Mouse (Mus musculus) stomach, embryonic 14.5 days (tissue): Measurements from ENCODE around the gene Prkacb. TPM values are rescaled to one million over a fixed set of nuclear protein-coding genes. Genes with fewer than 3 reads are reported as not detected.
"Not testable (repeated sequence)": the region's sequence is repeated elsewhere in the genome, so short reads cannot be mapped to it uniquely, and the experiment has no call there.

Experiments used
- ATAC-seq: fragments of 200-750 bp; cut with Nextera tagmentation; 2 replicates; pipeline ENCODE4 v1.8.0; 2017; ENCODE audit warnings: low read depth, moderate TSS enrichment; ENCODE audit not compliant: insufficient number of reproducible peaks, insufficient read depth, low FRiP score
- H3K27ac ChIP-seq: fragments of 300-500 bp; sonication (generic); 2 replicates; pipeline ENCODE4 v1.5.1; 2014; ENCODE audit warnings: mild to moderate bottlenecking, low read length, moderate library complexity, mixed read lengths
- H3K27me3 ChIP-seq: fragments of 300-500 bp; sonication (generic); 2 replicates; pipeline ENCODE4 v1.6.1; 2014; ENCODE audit warnings: low read length, control low read depth, mixed read lengths; ENCODE audit not compliant: control insufficient read depth, insufficient read depth
- H3K36me3 ChIP-seq: fragments of 300-500 bp; sonication (generic); 2 replicates; pipeline ENCODE4 v1.6.1; 2014; ENCODE audit warnings: mild to moderate bottlenecking, control low read depth, low read length, moderate library complexity, mixed read lengths; ENCODE audit not compliant: control insufficient read depth, insufficient read depth
- H3K4me1 ChIP-seq: fragments of 300-500 bp; sonication (generic); 2 replicates; pipeline ENCODE4 v1.6.1; 2014; ENCODE audit warnings: low read length, control low read depth, mixed read lengths; ENCODE audit not compliant: control insufficient read depth, insufficient read depth
- H3K4me2 ChIP-seq: fragments of 300-500 bp; sonication (generic); replicated peaks from 2 replicates; pipeline ENCODE4 v1.6.1; 2014; ENCODE audit warnings: low read depth, low read length, control low read depth
- H3K4me3 ChIP-seq: fragments of 300-500 bp; sonication (generic); 2 replicates; pipeline ENCODE4 v1.5.1; 2014; ENCODE audit warnings: low read depth, low read length, control low read depth
- H3K9ac ChIP-seq: fragments of 300-500 bp; sonication (generic); replicated peaks from 2 replicates; pipeline ENCODE4 v1.6.1; 2014; ENCODE audit warnings: low read depth, mild to moderate bottlenecking, control low read depth, low read length, moderate library complexity, mixed read lengths
- H3K9me3 ChIP-seq: fragments of 300-500 bp; sonication (generic); 2 replicates; pipeline ENCODE4 v1.6.1; 2016; ENCODE audit warnings: low read depth, low read length, control low read depth; ENCODE audit not compliant: control insufficient read depth
- WGBS: fragments of 180-500 bp; shearing (Covaris S2); extraction: QIAGEN DNeasy Blood & Tissue Kit; methylation state at CpG from one replicate; pipeline ENCODE4 v1.1.7; 2014; 5-methylcytosine and 5-hydroxymethylcytosine counted together
- polyA plus RNA-seq: library from polyadenylated mRNA; unstranded; fragments of >200 nt; fragmentation: Nextera tagmentation; extraction: Ambion mirVana; gene quantifications from 2 replicates; pipeline ENCODE4 v1.2.1, GENCODE M21; 2014

Gene Prkacb
- polyA plus RNA-seq, 1 experiment from 2014 or later = 68.4 TPM

DNA sequence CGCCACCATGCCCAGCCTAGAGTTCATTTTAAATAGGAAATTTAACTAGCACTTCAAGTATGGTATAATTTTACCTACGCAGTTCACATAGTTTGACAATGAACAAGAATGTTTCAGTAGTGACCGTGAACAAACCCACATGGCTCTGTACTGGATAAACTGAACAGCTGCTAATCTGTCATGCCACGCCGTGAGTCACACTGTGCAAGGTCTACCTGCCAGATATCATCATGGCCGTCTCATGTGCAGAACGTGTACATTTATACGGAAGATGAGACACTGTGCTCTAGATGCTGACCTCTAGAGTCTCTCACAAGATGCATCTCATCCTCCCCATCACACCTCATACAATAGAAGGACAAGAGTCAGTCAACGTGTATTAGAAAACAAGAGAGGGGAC lies 51.5 kb downstream of the Prkacb start:
- ATAC-seq = no peak
- H3K9me3 ChIP-seq = no peaks in the 10 kb centered on the region
- no peaks in the 10 kb centered on the region; the same call in 1 of the 2 replicates for H3K36me3 ChIP-seq
- no peak overlapping the region for H3K4me3 ChIP-seq
- H3K4me2 ChIP-seq = no peak overlapping the region
- no peaks in the 10 kb centered on the region for H3K27me3 ChIP-seq
- no peaks in the 10 kb centered on the region for H3K4me1 ChIP-seq
- WGBS = 92% methylated on average over 9 of the region's 9 CpGs
- no peak overlapping the region for H3K9ac ChIP-seq
- H3K27ac ChIP-seq = no peak overlapping the region

DNA sequence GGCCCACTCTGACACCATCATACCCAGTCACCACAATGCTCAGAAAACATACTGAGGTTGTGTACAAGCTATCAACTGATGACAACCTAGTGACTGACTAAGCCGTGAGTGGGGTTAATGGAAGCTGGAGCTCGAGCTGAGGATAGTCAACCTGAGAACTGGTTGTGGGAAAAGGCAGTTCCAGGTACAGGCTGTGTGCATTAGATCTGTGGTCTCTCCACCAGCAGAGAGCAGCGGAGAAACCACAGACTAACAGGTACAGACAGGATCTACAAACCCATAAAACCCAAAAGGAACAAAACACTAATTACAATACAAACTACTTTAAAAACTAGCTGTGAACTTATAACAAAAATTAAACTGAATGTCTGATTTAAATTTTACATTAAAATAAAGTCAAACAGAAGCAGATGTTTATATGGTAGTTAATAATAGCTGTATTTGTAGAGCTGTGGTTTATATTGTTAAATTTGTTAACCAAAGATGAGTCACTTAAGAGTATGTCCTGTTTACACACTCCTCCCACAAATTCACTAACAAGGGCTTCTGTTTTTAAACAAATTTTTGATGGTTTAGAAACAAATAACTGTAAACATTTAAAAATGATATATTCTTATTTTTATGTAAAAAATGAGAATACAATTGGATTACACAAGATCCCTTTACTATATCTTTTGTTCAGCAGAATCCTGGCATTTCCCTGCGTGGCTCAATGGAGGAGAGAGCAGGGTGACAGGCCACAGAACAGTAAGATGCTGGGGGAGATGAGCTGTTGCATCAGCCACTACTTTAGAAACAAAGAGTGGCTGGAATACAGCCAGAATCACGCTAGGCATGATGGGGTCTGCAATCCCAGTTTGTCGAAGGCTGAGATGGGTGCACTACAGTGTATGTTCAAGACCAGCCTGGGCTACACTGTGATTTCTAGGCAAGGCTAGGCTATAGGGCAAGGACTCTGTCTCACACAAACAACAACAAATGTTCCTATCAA lies 54.5 kb downstream of the Prkacb start:
- ATAC-seq = no peak
- Histone ChIP-seq H3K4me3 (no peak overlapping the region), H3K4me2 (no peak overlapping the region), H3K27me3 (no peaks in the 10 kb centered on the region), H3K27ac (no peak overlapping the region), H3K36me3 (peaks cover 3% of the 10 kb centered on the region; the same call in 1 of the 2 replicates), H3K9ac (no peak overlapping the region), H3K4me1 (no peaks in the 10 kb centered on the region), H3K9me3 (no peaks in the 10 kb centered on the region)
- 83% methylated on average over 6 of the region's 6 CpGs for WGBS

- WGBS = 82% methylated on average over 2 of the region's 2 CpGs
- no peak for ATAC-seq
- Histone ChIP-seq H3K4me2 (no peak overlapping the region), H3K9me3 (no peaks in the 10 kb centered on the region), H3K4me1 (no peaks in the 10 kb centered on the region), H3K27ac (no peak overlapping the region), H3K4me3 (no peak overlapping the region), H3K9ac (no peak overlapping the region), H3K27me3 (no peaks in the 10 kb centered on the region), H3K36me3 (peaks cover 15% of the 10 kb centered on the region)
Measured at GRCm38 (mm10) chr3:146754270-146754669, 58.5 kb downstream of the Prkacb start.

DNA sequence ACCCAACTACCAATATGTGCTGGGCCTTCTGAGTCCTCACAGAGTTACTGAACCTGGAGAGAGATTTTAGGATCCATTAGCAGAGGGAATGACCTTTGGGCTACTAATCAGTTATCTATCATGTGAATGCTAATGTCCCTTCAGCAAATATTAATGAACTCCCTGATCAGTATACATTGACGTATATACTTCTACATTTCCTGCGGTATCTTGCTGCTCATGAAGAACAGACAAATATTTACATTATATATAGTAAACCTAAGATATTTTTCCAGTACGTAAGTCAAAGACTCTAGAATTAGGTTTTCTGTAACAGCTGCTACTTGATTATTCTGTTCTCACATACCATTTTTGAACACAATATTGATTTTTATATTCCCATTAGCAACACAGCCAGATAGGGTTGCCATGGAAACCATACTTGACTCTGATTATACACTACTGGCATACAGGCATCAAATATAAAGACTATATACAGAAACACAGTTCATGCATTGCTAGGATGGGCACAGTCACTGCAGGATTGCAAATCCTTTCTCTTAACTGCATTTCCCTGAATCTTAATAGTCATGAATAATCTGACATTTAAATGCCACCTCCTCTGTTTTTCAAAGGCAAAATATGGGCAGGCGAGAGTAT lies 71.1 kb downstream of the Prkacb start:
- no peaks in the 10 kb centered on the region for H3K4me1 ChIP-seq
- no peak overlapping the region for H3K9ac ChIP-seq
- 63% methylated on average over 4 of the region's 4 CpGs for WGBS
- no peak overlapping the region for H3K4me2 ChIP-seq
- no peak overlapping the region for H3K27ac ChIP-seq
- ATAC-seq = no peak
- no peaks in the 10 kb centered on the region for H3K9me3 ChIP-seq
- peaks cover 29% of the 10 kb centered on the region for H3K36me3 ChIP-seq
- H3K4me3 ChIP-seq = no peak overlapping the region
- H3K27me3 ChIP-seq = no peaks in the 10 kb centered on the region

DNA sequence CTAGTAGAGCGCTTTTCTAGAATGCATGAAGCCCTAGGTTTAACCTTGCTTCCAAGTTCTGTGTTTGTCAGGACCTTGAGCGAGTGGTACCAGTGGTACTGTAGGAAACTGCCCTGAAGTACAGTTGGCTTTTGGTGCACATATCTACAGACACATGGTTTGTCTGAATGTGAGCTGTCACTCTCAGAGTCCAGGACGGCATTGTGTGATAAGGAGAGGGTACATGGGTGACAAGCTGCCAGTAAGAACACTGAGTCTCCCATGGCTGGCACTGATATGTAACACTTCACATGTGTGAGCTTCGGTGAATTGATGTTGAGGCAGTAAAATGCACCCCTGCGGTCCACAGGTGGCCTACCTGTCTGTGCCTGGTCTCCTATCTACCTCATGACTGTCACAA lies 71.6 kb downstream of the Prkacb start:
- Histone ChIP-seq H3K36me3 (peaks cover 29% of the 10 kb centered on the region), H3K27ac (no peak overlapping the region), H3K9ac (no peak overlapping the region), H3K4me2 (no peak overlapping the region), H3K4me3 (no peak overlapping the region), H3K4me1 (no peaks in the 10 kb centered on the region), H3K27me3 (no peaks in the 10 kb centered on the region), H3K9me3 (no peaks in the 10 kb centered on the region)
- 87% methylated on average over 5 of the region's 5 CpGs for WGBS
- 0 out of 2 replicates have a peak, but pooled peaks have one; percentile 23 for ATAC-seq

DNA sequence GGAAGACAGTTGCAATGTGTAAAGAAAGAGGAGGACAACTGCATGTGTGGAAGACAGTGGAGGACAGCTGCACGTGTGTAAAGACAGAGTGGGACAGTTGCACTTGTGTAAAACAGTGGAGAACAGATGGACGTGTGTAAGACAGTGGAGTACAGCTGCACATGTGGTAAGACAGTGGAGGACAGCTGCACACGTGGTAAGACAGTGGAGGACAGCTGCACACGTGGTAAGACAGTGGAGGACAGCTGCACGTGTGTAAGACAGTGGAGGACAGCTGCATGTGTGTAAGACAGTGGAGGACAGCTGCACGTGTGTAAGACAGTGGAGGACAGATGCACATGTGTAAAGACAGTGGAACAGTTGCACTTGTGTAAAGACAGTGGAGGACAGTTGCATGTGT lies 76.6 kb downstream of the Prkacb start:
- ATAC-seq, H3K4me1 ChIP-seq, H3K4me2 ChIP-seq, H3K27ac ChIP-seq, H3K4me3 ChIP-seq, H3K9ac ChIP-seq, H3K9me3 ChIP-seq, H3K27me3 ChIP-seq: not testable (repeated sequence)
- 89% methylated on average over 6 of the region's 6 CpGs for WGBS
- H3K36me3 ChIP-seq = peaks cover 33% of the 10 kb centered on the region

DNA sequence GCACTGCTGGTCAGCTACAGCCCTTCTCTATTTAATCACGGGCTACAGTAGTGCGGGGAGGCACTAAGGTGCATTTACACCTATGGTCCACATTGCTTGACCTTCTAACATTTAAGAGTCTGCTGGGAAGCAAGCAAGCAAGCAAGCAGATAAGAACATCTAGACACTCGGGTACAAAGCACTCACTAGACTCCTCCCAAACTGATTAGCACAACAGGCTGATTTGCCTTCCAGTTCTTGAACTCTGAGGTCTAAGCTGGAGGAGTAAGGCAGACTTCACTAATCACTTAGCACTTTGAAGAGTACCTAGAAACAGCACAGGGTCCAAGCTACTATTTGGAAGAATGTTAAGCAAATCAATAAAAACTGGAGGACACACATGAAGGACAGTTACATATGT lies 77.1 kb downstream of the Prkacb start:
- no peak overlapping the region for H3K9ac ChIP-seq
- peaks cover 35% of the 10 kb centered on the region for H3K36me3 ChIP-seq
- H3K27ac ChIP-seq = no peak overlapping the region
- no peak for ATAC-seq
- no peak overlapping the region for H3K4me3 ChIP-seq
- no peaks in the 10 kb centered on the region for H3K27me3 ChIP-seq
- no peaks in the 10 kb centered on the region for H3K9me3 ChIP-seq
- H3K4me2 ChIP-seq = no peak overlapping the region
- H3K4me1 ChIP-seq = no peaks in the 10 kb centered on the region
- 74% methylated on average over 3 of the region's 3 CpGs for whole genome bisulfite sequencing

DNA sequence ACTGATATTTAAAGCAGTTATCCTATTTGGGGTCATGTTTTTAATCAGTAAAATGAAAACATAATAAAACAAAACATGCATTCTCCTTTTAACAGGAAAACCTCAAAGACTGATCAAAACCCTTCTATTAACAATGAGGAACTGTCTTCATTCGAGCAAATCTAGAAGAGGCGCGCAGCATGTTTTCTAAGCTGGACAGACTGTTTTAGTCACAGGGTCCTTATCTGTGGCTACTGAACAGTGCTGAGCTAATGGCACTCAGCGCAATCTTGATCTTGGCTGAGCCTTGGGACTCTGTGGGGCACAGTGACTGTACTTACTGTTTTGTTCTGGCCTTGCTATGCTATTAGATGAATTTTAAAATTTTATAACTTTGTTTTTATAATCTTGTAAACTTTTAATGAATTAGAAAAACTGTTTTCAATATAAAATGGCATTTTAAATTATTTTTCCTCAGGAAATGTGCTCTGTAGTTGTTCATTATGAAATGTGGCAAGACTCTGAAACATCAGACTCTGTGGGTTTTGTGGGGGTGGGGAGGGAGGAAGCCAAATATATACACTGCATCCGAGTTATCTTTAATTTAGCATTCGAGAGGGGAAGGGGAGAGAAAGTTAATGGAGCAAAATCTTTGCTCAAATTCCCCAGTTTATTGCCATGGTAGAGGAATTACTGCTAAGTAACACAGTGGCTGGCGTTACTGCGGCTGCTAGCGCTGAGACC lies 77.7 kb downstream of the Prkacb start:
- no peak overlapping the region for H3K27ac ChIP-seq
- H3K4me1 ChIP-seq = no peaks in the 10 kb centered on the region
- H3K4me3 ChIP-seq = no peak overlapping the region
- H3K27me3 ChIP-seq = no peaks in the 10 kb centered on the region
- WGBS = 83% methylated on average over 9 of the region's 9 CpGs
- peaks cover 35% of the 10 kb centered on the region for H3K36me3 ChIP-seq
- H3K9ac ChIP-seq = no peak overlapping the region
- no peaks in the 10 kb centered on the region for H3K9me3 ChIP-seq
- ATAC-seq = no peak
- no peak overlapping the region for H3K4me2 ChIP-seq
